Mouse (Mus musculus): Measurements from ENCODE around the gene Atxn7.

Atxn7 gene

GRCm38 (mm10) chr14:14064486-14065141, 103.4 kb downstream of the Atxn7 start:
- no peak for DNase-seq (ENCODE audit: low spot score)

GRCm38 (mm10) chr14:14065142-14065498, 103.9 kb downstream of the Atxn7 start:
- DNase-seq (ENCODE audit: low spot score), result no peak

GRCm38 (mm10) chr14:14066241-14066640, 105.0 kb downstream of the Atxn7 start:
- no peak for DNase-seq (ENCODE audit: low spot score)

GRCm38 (mm10) chr14:14067648-14068472, 106.6 kb downstream of the Atxn7 start:
- no peak for DNase-seq (ENCODE audit: low spot score)

GRCm38 (mm10) chr14:14068553-14068952, 107.3 kb downstream of the Atxn7 start:
- DNase-seq (ENCODE audit: low spot score), result no peak

GRCm38 (mm10) chr14:14070541-14071315, 109.5 kb downstream of the Atxn7 start:
- no peak for DNase-seq (ENCODE audit: low spot score)

GRCm38 (mm10) chr14:14071456-14071855, 110.2 kb downstream of the Atxn7 start:
- no peak for DNase-seq (ENCODE audit: low spot score)

- no peak for DNase-seq (ENCODE audit: low spot score)
These were observed 119.5 kb downstream of the Atxn7 start for GRCm38 (mm10) chr14:14080604-14081194.

GRCm38 (mm10) chr14:14083811-14084210, 122.6 kb downstream of the Atxn7 start:
- DNase-seq (ENCODE audit: low spot score), result no peak

- DNase-seq (ENCODE audit: low spot score), result no peak
These were observed 125.5 kb downstream of the Atxn7 start for GRCm38 (mm10) chr14:14086711-14087263.

- DNase-seq (ENCODE audit: low spot score), result no peak
These were observed 126.1 kb downstream of the Atxn7 start for GRCm38 (mm10) chr14:14087348-14087747.

GRCm38 (mm10) chr14:14088016-14088791, 127.0 kb downstream of the Atxn7 start:
- no peak for DNase-seq (ENCODE audit: low spot score)

- DNase-seq (ENCODE audit: low spot score), result no peak
These were observed 129.3 kb downstream of the Atxn7 start for GRCm38 (mm10) chr14:14090571-14090970.

- DNase-seq (ENCODE audit: low spot score), result peak; percentile 94
These were observed 137.2 kb downstream of the Atxn7 start for GRCm38 (mm10) chr14:14098330-14098980.

- DNase-seq (ENCODE audit: low spot score), result no peak
These were observed 139.6 kb downstream of the Atxn7 start for GRCm38 (mm10) chr14:14100773-14101280.

- no peak for DNase-seq (ENCODE audit: low spot score)
These were observed 140.1 kb downstream of the Atxn7 start for GRCm38 (mm10) chr14:14101296-14101695.

- no peak for DNase-seq (ENCODE audit: low spot score)
These were observed 143.1 kb downstream of the Atxn7 start for GRCm38 (mm10) chr14:14104213-14104929.

- no peak for DNase-seq (ENCODE audit: low spot score)
These were observed 143.7 kb downstream of the Atxn7 start for GRCm38 (mm10) chr14:14104930-14105318.

- no peak for DNase-seq (ENCODE audit: low spot score)
These were observed 149.5 kb downstream of the Atxn7 start for GRCm38 (mm10) chr14:14110710-14111109.
